ENCODE assay signal across 26 mouse cellular contexts in genomic region chr4:84488323-84488722, GRCm38 (mm10).
DNase-seq lines count a peak whose midpoint lies in the region; ATAC-seq and TF ChIP-seq lines count a peak whose summit lies in the region.
"Had no signal": no experiment of that assay in that cellular context is flagged by ENCODE, and none has a peak within 500 bp of the region (broad histone marks: within the 10 kb centered on the region; RNA-seq: fewer than 3 reads in every experiment).

No protein-coding gene starts in this region.

- no peaks in the 10 kb centered on the region for H3K36me3 ChIP-seq in heart, adult 2 months (ENCODE audit: control insufficient read depth, insufficient read depth, low read length)
- no peaks in the 10 kb centered on the region for H3K36me3 ChIP-seq in midbrain, embryonic 11.5 days (ENCODE audit: control insufficient read depth, insufficient read depth, low read length)
- no peaks in the 10 kb centered on the region for H3K36me3 ChIP-seq in midbrain, postnatal 0 days (ENCODE audit: insufficient read depth, low read length)
- no peaks in the 10 kb centered on the region for H3K36me3 ChIP-seq in hindbrain, embryonic 11.5 days (ENCODE audit: control insufficient read depth, insufficient read depth, low read length)
- H3K36me3 ChIP-seq: hindbrain, embryonic 15.5 days; intestine, embryonic 15.5 days; kidney, embryonic 15.5 days; limb, embryonic 12.5 days; liver, embryonic 13.5 days; midbrain, embryonic 13.5 days; neural tube, embryonic 13.5 days had no signal

- no peak for TF ChIP-seq EP300 in heart, adult 2 months (IDR thresholded peaks at IDR 0.05; ENCODE audit: insufficient read depth, low read depth, low read length)

- no peak for TF ChIP-seq CTCF in heart, adult 2 months (IDR thresholded peaks at IDR 0.05)
- no peak for TF ChIP-seq CTCF in midbrain, postnatal 0 days (IDR thresholded peaks at IDR 0.05)

- peak; percentile 9 to 16 for DNase-seq in adrenal gland, postnatal 36 days
- no peak for DNase-seq in adrenal gland, adult (ENCODE audit: inconsistent age in 2 of 2, low spot score in 1 of 2)
- peak; percentile 7 for DNase-seq in heart, postnatal 4 days
- no peak for DNase-seq in heart, adult 2 months
- DNase-seq in midbrain, embryonic 11.5 days (ENCODE audit: low spot score, missing footprints) = peak; percentile 2
- DNase-seq in midbrain, postnatal 0 days (ENCODE audit: low spot score) = no peak
- no peak for DNase-seq in cerebellum, adult 8-10 months
- no peak for DNase-seq in hindbrain, embryonic 11.5 days (ENCODE audit: low spot score)
- DNase-seq: cerebellum, adult 11-12 months; cerebellum, postnatal 25 days; embryo, embryonic 11 days; gastrocnemius, adult 2 months; heart, postnatal 14 days; kidney, postnatal 4 days; layer of hippocampus, adult 9-11 months; liver, embryonic 13.5 days; right cerebral cortex, adult 18-20 months; thymus, postnatal 14 days had no signal

- 40% methylated on average over 5 of the region's 5 CpGs for WGBS in heart, adult 2 months
- WGBS in midbrain, embryonic 11.5 days = 70% methylated on average over 5 of the region's 5 CpGs
- WGBS in midbrain, postnatal 0 days = 66% methylated on average over 5 of the region's 5 CpGs
- 83% methylated on average over 5 of the region's 5 CpGs for WGBS in hindbrain, embryonic 11.5 days

- no peak overlapping the region for H3K4me3 ChIP-seq in heart, adult 2 months
- H3K4me3 ChIP-seq in midbrain, embryonic 11.5 days (ENCODE audit: low read depth, low read length) = no peak overlapping the region
- no peak overlapping the region for H3K4me3 ChIP-seq in midbrain, postnatal 0 days (ENCODE audit: low read depth, low read length)
- no peak overlapping the region for H3K4me3 ChIP-seq in hindbrain, embryonic 11.5 days (ENCODE audit: low read depth, low read length)
- H3K4me3 ChIP-seq: gastrocnemius, adult 2 months; hindbrain, embryonic 15.5 days; intestine, embryonic 15.5 days; kidney, embryonic 15.5 days; left cerebral cortex, adult 2 months; limb, embryonic 12.5 days; liver, embryonic 13.5 days; midbrain, embryonic 13.5 days; neural tube, embryonic 13.5 days had no signal

- intact Hi-C loops in heart, adult 2 months (cut with DNase I) = no loop called here

- TF ChIP-seq POLR2A in heart, adult 2 months (IDR thresholded peaks at IDR 0.05; ENCODE audit: insufficient read depth, low read depth, low read length) = no peak

- no peaks in the 10 kb centered on the region; the same call in 1 of the 2 replicates for H3K4me1 ChIP-seq in heart, adult 2 months (ENCODE audit: control insufficient read depth, insufficient read depth, low read length)
- H3K4me1 ChIP-seq in midbrain, embryonic 11.5 days (ENCODE audit: control insufficient read depth, insufficient read depth, low read length) = no peaks in the 10 kb centered on the region
- no peaks in the 10 kb centered on the region for H3K4me1 ChIP-seq in midbrain, postnatal 0 days (ENCODE audit: insufficient read depth, low read length)
- no peaks in the 10 kb centered on the region for H3K4me1 ChIP-seq in hindbrain, embryonic 11.5 days (replicated peaks; ENCODE audit: control insufficient read depth, insufficient read depth, low read length)
- H3K4me1 ChIP-seq: hindbrain, embryonic 15.5 days; intestine, embryonic 15.5 days; kidney, embryonic 15.5 days; limb, embryonic 12.5 days; liver, embryonic 13.5 days; midbrain, embryonic 13.5 days; neural tube, embryonic 13.5 days had no signal

- H3K27me3 ChIP-seq in heart, adult 2 months (ENCODE audit: control insufficient read depth, insufficient read depth, low read length) = no peaks in the 10 kb centered on the region
- no peaks in the 10 kb centered on the region for H3K27me3 ChIP-seq in midbrain, embryonic 11.5 days (ENCODE audit: control insufficient read depth, insufficient read depth, low read length)
- H3K27me3 ChIP-seq in midbrain, postnatal 0 days (ENCODE audit: insufficient read depth, low read length) = no peaks in the 10 kb centered on the region
- no peaks in the 10 kb centered on the region for H3K27me3 ChIP-seq in hindbrain, embryonic 11.5 days (ENCODE audit: control insufficient read depth, insufficient read depth, low read length)
- H3K27me3 ChIP-seq: hindbrain, embryonic 15.5 days; intestine, embryonic 15.5 days; kidney, embryonic 15.5 days; limb, embryonic 12.5 days; liver, embryonic 13.5 days; midbrain, embryonic 13.5 days; neural tube, embryonic 13.5 days had no signal

- no peak overlapping the region for H3K9ac ChIP-seq in heart, adult 2 months (ENCODE audit: low read depth, low read length)
- no peak overlapping the region for H3K9ac ChIP-seq in midbrain, embryonic 11.5 days (ENCODE audit: low read length)
- no peak overlapping the region for H3K9ac ChIP-seq in midbrain, postnatal 0 days (replicated peaks; ENCODE audit: low read length, poor library complexity, severe bottlenecking)
- no peak overlapping the region for H3K9ac ChIP-seq in hindbrain, embryonic 11.5 days (ENCODE audit: low read depth, low read length)
- H3K9ac ChIP-seq: hindbrain, embryonic 15.5 days; intestine, embryonic 15.5 days; kidney, embryonic 15.5 days; limb, embryonic 12.5 days; liver, embryonic 13.5 days; midbrain, embryonic 13.5 days; neural tube, embryonic 13.5 days had no signal

- H3K9me3 ChIP-seq in midbrain, embryonic 11.5 days (ENCODE audit: control insufficient read depth, low read length) = no peaks in the 10 kb centered on the region
- H3K9me3 ChIP-seq in midbrain, postnatal 0 days (ENCODE audit: low read length) = no peaks in the 10 kb centered on the region
- H3K9me3 ChIP-seq in hindbrain, embryonic 11.5 days (ENCODE audit: control insufficient read depth, low read length) = no peaks in the 10 kb centered on the region
- H3K9me3 ChIP-seq: hindbrain, embryonic 15.5 days; intestine, embryonic 15.5 days; kidney, embryonic 15.5 days; limb, embryonic 12.5 days; liver, embryonic 13.5 days; midbrain, embryonic 13.5 days; neural tube, embryonic 13.5 days had no signal

- H3K4me2 ChIP-seq in midbrain, embryonic 11.5 days = no peak overlapping the region
- no peak overlapping the region for H3K4me2 ChIP-seq in midbrain, postnatal 0 days (ENCODE audit: low read depth, low read length, poor library complexity, severe bottlenecking)
- no peak overlapping the region for H3K4me2 ChIP-seq in hindbrain, embryonic 11.5 days (replicated peaks; ENCODE audit: low read depth, low read length)
- H3K4me2 ChIP-seq: heart, embryonic 11.5 days; hindbrain, embryonic 15.5 days; intestine, embryonic 15.5 days; kidney, embryonic 15.5 days; limb, embryonic 12.5 days; liver, embryonic 13.5 days; midbrain, embryonic 13.5 days; neural tube, embryonic 13.5 days had no signal

- H3K79me2 ChIP-seq in heart, adult 2 months (replicated peaks; ENCODE audit: control insufficient read depth, insufficient read depth, low read length) = no peaks in the 10 kb centered on the region

- H3K27ac ChIP-seq in heart, adult 2 months = no peak overlapping the region
- H3K27ac ChIP-seq in midbrain, embryonic 11.5 days (ENCODE audit: low read depth, low read length) = no peak overlapping the region
- no peak overlapping the region for H3K27ac ChIP-seq in midbrain, postnatal 0 days (ENCODE audit: low read depth, low read length)
- H3K27ac ChIP-seq in hindbrain, embryonic 11.5 days (ENCODE audit: low read depth, low read length) = no peak overlapping the region
- H3K27ac ChIP-seq: gastrocnemius, adult 2 months; hindbrain, embryonic 15.5 days; intestine, embryonic 15.5 days; kidney, embryonic 15.5 days; left cerebral cortex, adult 2 months; limb, embryonic 12.5 days; liver, embryonic 13.5 days; midbrain, embryonic 13.5 days; neural tube, embryonic 13.5 days had no signal

- no peak for ATAC-seq in midbrain, embryonic 11.5 days (ENCODE audit: low FRiP score)
- ATAC-seq in midbrain, postnatal 0 days (ENCODE audit: low FRiP score) = no peak
- ATAC-seq in hindbrain, embryonic 11.5 days (ENCODE audit: low FRiP score) = no peak
- ATAC-seq: intestine, embryonic 15.5 days; midbrain, embryonic 13.5 days had no signal

Comparison
In these comparisons a context has a peak if more than half of its experiments do, and no peak if none do; other contexts are left out.
1. DNase-seq: peak in adrenal gland, postnatal 36 days (2 of 2), heart, postnatal 4 days (single experiment) and midbrain, embryonic 11.5 days (single experiment); none in adrenal gland, adult (0 of 2), heart, adult 2 months (0 of 2), midbrain, postnatal 0 days (single experiment), cerebellum, adult 8-10 months (single experiment) and hindbrain, embryonic 11.5 days (single experiment).